Mouse (Mus musculus) right cerebral cortex, adult 2 months (tissue): ENCODE results near the gene 1700066M21Rik.

Experiments used
- DNase-seq, 2 experiments: peaks; one replicate each; pipeline ENCODE4 v3.0.0; 2021 to 2022; ENCODE audit warnings: low spot score in 2 of 2

1700066M21Rik gene

GRCm38 (mm10) chr1:57392417-57392816 lies 15.0 kb downstream of the 1700066M21Rik start:
- no peak for DNase-seq

- peak; percentile 40 to 75 for DNase-seq
Observed at GRCm38 (mm10) chr1:57394051-57394450, 16.6 kb downstream of the 1700066M21Rik start.

- DNase-seq: no peak
Observed at GRCm38 (mm10) chr1:57400321-57400720, 22.9 kb downstream of the 1700066M21Rik start.

- no peak for DNase-seq
Observed at GRCm38 (mm10) chr1:57400877-57401276, 23.5 kb downstream of the 1700066M21Rik start.

GRCm38 (mm10) chr1:57402116-57402515 lies 24.7 kb downstream of the 1700066M21Rik start:
- no peak for DNase-seq

- peak; percentile 85 for DNase-seq
Observed at GRCm38 (mm10) chr1:57406187-57407151, 29.0 kb downstream of the 1700066M21Rik start, which contains the start of the genes Maip1 and Tyw5. Maip1 (plus strand) TSS chr1:57406328. Tyw5 (minus strand) TSS chr1:57407101.

- no peak for DNase-seq
Observed at GRCm38 (mm10) chr1:57408994-57409393, 31.6 kb downstream of the 1700066M21Rik start.

- DNase-seq: peak in 1 of 2 experiments; percentile 34
Observed at GRCm38 (mm10) chr1:57413397-57413796, 36.0 kb downstream of the 1700066M21Rik start.

GRCm38 (mm10) chr1:57423696-57424095 lies 46.3 kb downstream of the 1700066M21Rik start:
- peak in 1 of 2 experiments; percentile 46 for DNase-seq

- DNase-seq: peak; percentile 96 to 98
Observed at GRCm38 (mm10) chr1:57428368-57429308, 51.2 kb downstream of the 1700066M21Rik start.

GRCm38 (mm10) chr1:57429786-57430483 lies 52.5 kb downstream of the 1700066M21Rik start:
- DNase-seq: no peak

- no peak for DNase-seq
Observed at GRCm38 (mm10) chr1:57433141-57433540, 55.7 kb downstream of the 1700066M21Rik start.
